Mouse (Mus musculus): ENCODE measurements at regions not wholly inside any gene's neighbourhood (a gene's known extent, or its start where the extent isn't known, plus 50 kb on each side); places are given as distances from the start of the nearest gene placed in this dataset.
"Not testable (repeated sequence)": the region's sequence is repeated elsewhere in the genome, so short reads cannot be mapped to it uniquely, and the experiment has no call there.

DNA sequence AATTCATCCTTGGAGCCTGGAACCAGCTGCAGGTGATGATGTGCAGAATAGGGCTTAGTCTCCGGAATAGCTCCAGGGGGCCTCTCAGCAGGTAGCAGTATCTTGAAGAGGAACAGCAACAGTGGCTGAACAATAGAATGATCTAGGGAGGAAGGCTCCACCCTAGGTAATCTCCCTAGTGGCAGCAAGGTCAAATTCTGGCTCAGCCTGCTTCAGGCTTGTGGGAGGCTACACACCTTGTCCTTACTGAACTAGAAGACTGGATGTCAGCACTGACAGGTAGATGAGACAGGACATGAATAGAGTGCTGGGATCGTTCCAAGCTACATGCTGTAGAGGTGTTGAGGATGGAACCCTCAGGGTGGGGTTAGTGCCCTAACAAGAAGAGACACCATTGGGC lies 80.8 kb upstream of the Pdk4 start:
- WGBS: 87% methylated on average over 2 of the region's 2 CpGs
- ATAC-seq; H3K4me3 ChIP-seq (ENCODE audit: low read length): not testable (repeated sequence)

DNA sequence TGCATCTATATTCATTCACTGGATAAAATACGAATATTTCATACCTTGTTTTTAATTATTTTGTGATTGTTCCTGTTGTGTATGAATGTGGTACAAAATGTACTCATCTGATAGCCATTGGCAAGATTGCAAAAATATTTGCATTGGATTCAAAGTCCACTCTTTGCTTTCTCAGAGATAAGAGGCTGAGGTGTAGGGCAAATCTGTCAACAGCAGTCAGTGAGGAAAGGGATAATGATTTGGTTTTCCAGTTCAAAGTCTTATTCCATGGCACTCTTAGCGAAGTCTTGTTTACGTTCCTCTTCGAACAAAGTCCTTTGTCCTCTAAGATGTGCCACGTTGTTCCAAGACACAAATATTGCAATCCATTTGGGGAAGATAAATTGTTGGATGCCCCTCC lies 70.5 kb upstream of the Pdk4 start:
- Histone ChIP-seq H3K36me3 (ENCODE audit: control insufficient read depth, insufficient read depth, low read length) (no peaks in the 10 kb centered on the region), H3K9me3 (ENCODE audit: control insufficient read depth, low read length) (no peaks in the 10 kb centered on the region), H3K9ac (ENCODE audit: low read depth, low read length) (no peak overlapping the region), H3K4me2 (ENCODE audit: low read length) (no peak overlapping the region), H3K27ac (ENCODE audit: low read depth, low read length) (no peak overlapping the region), H3K4me3 (ENCODE audit: low read length) (no peak overlapping the region), H3K4me1 (ENCODE audit: control insufficient read depth, insufficient read depth, low read depth, low read length) (no peaks in the 10 kb centered on the region), H3K27me3 (replicated peaks; ENCODE audit: control insufficient read depth, insufficient read depth, low read length) (no peaks in the 10 kb centered on the region)
- WGBS: 86% methylated on average over 5 of the region's 5 CpGs
- no peak for ATAC-seq

More for the DNA sequence above, 80.8 kb upstream of the Pdk4 start:
- H3K27me3 ChIP-seq (replicated peaks; ENCODE audit: control insufficient read depth, insufficient read depth, low read length); H3K9me3 ChIP-seq (ENCODE audit: control insufficient read depth, low read length); H3K4me2 ChIP-seq (ENCODE audit: low read length); H3K4me1 ChIP-seq (ENCODE audit: control insufficient read depth, insufficient read depth, low read depth, low read length); H3K27ac ChIP-seq (ENCODE audit: low read depth, low read length); H3K36me3 ChIP-seq (ENCODE audit: control insufficient read depth, insufficient read depth, low read length); H3K9ac ChIP-seq (ENCODE audit: low read depth, low read length): not testable (repeated sequence)

DNA sequence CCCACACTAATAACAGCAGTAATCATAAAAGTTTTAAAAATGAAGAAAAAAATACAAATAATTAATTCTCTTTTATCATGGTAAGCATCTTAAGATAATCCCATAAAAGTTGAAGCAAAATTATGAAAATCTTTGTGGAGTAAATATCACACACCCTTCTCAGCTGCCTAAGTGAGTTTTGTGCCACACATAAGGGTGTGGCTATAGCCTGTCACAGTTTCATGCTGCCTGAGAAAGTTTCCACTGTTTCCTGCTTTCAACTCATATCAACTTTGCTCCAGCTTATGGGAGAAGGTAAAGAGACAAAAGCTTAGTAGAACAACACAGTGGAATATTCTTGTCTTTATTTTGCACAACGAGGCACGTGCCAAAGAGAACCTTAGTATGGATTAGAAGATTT lies 68.9 kb upstream of the Pdk4 start:
- no peak for ATAC-seq
- no peak overlapping the region for H3K4me2 ChIP-seq (ENCODE audit: low read length)
- no peak overlapping the region for H3K27ac ChIP-seq (ENCODE audit: low read depth, low read length)
- no peaks in the 10 kb centered on the region for H3K9me3 ChIP-seq (ENCODE audit: control insufficient read depth, low read length)
- no peak overlapping the region for H3K4me3 ChIP-seq (ENCODE audit: low read length)
- 90% methylated on average over 2 of the region's 2 CpGs for WGBS
- no peaks in the 10 kb centered on the region for H3K36me3 ChIP-seq (ENCODE audit: control insufficient read depth, insufficient read depth, low read length)
- no peak overlapping the region for H3K9ac ChIP-seq (ENCODE audit: low read depth, low read length)
- no peaks in the 10 kb centered on the region for H3K4me1 ChIP-seq (ENCODE audit: control insufficient read depth, insufficient read depth, low read depth, low read length)
- H3K27me3 ChIP-seq (replicated peaks; ENCODE audit: control insufficient read depth, insufficient read depth, low read length): no peaks in the 10 kb centered on the region

DNA sequence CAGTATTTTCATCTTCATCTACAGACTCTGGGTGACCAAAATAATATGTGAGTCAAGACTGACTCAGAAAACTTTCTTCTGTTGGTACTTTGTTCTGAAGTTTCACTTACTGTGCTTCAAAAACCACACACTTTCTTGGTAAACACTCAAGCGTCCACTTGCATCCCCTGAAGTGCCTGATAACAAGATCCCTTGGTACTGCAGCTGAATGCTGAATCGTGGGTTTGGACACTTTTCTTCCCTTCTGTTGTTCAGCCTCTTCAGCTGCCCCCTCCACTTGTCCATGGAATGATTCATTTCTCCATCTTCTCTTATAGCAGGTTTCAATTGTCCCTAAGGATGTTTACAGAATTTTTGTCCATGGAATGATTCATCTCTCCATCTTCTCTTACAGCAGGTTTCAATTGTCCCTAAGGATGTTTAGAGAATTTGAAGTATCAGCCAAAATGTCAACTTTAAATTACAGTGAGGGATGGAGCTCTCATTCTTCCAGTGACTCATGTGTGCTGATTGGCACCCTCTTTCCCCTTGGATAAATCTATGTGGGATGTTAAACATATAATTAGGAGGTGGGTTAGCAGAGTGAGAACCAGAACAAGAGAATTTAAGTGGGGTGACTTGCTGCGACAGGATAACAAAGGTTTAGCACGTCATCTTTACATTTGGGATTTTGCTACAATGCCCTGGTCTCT lies 57.7 kb upstream of the Pdk4 start:
- Histone ChIP-seq H3K27me3 (replicated peaks; ENCODE audit: control insufficient read depth, insufficient read depth, low read length) (no peaks in the 10 kb centered on the region), H3K9ac (ENCODE audit: low read depth, low read length) (no peak overlapping the region), H3K4me2 (ENCODE audit: low read length) (no peak overlapping the region), H3K27ac (ENCODE audit: low read depth, low read length) (no peak overlapping the region), H3K9me3 (ENCODE audit: control insufficient read depth, low read length) (no peaks in the 10 kb centered on the region), H3K4me1 (ENCODE audit: control insufficient read depth, insufficient read depth, low read depth, low read length) (no peaks in the 10 kb centered on the region), H3K36me3 (ENCODE audit: control insufficient read depth, insufficient read depth, low read length) (no peaks in the 10 kb centered on the region), H3K4me3 (ENCODE audit: low read length) (no peak overlapping the region)
- ATAC-seq: no peak
- WGBS: 67% methylated on average over 4 of the region's 4 CpGs

DNA sequence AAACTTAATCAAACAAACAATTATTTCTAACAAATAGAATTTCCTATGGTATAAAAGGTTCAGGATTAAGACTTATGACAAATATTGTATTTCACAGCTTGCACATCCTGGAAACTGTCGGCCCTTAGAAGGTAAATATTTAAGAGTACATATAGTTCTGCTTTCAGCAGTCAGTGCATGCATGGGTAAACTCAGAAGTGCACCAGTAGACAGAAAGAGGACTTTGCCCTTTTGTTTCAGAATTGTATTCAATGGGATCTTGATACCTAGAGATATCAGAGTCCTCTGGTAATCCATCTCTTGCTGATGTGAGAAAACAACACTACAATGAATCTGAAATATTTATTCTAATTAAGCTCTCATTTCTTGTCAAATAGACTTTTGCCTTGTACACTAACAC lies 54.0 kb upstream of the Pdk4 start:
- Histone ChIP-seq H3K27me3 (replicated peaks; ENCODE audit: control insufficient read depth, insufficient read depth, low read length) (no peaks in the 10 kb centered on the region), H3K9ac (ENCODE audit: low read depth, low read length) (no peak overlapping the region), H3K27ac (ENCODE audit: low read depth, low read length) (no peak overlapping the region), H3K4me1 (ENCODE audit: control insufficient read depth, insufficient read depth, low read depth, low read length) (no peaks in the 10 kb centered on the region), H3K36me3 (ENCODE audit: control insufficient read depth, insufficient read depth, low read length) (no peaks in the 10 kb centered on the region), H3K9me3 (ENCODE audit: control insufficient read depth, low read length) (no peaks in the 10 kb centered on the region), H3K4me2 (ENCODE audit: low read length) (no peak overlapping the region), H3K4me3 (ENCODE audit: low read length) (no peak overlapping the region)
- 87% methylated on average over 1 of the region's 1 CpGs for WGBS
- no peak for ATAC-seq
